Mouse (Mus musculus) neural tube, embryonic 11.5 days (tissue): ENCODE data around the gene Sppl3. TPM values are rescaled to one million over a fixed set of nuclear protein-coding genes. Genes with fewer than 3 reads are reported as not detected.

Experiments
- ATAC-seq: fragments of 200-750 bp; cut with Nextera tagmentation; 2 replicates; pipeline ENCODE4 v1.8.0; 2017; ENCODE audit warnings: moderate number of reproducible peaks, mild to moderate bottlenecking, moderate TSS enrichment, moderate library complexity; ENCODE audit not compliant: insufficient read depth, low FRiP score, low TSS enrichment
- DNase-seq: peaks from one replicate; pipeline ENCODE4 v3.0.0-alpha.2; 2015; ENCODE audit warnings: low spot score
- H3K27ac ChIP-seq: fragments of 300-500 bp; sonication (generic); 2 replicates; pipeline ENCODE4 v1.5.1; 2014; ENCODE audit warnings: low read depth, mild to moderate bottlenecking, low read length
- H3K27me3 ChIP-seq: fragments of 300-500 bp; sonication (generic); 2 replicates; pipeline ENCODE4 v1.6.1; 2014; ENCODE audit warnings: mild to moderate bottlenecking, low read length, mixed read lengths; ENCODE audit not compliant: control insufficient read depth, insufficient read depth
- H3K36me3 ChIP-seq: fragments of 300-500 bp; sonication (generic); 2 replicates; pipeline ENCODE4 v1.6.1; 2014; ENCODE audit warnings: mild to moderate bottlenecking, low read length, moderate library complexity, mixed read lengths; ENCODE audit not compliant: control insufficient read depth, insufficient read depth
- H3K4me1 ChIP-seq: fragments of 300-500 bp; sonication (generic); 2 replicates; pipeline ENCODE4 v1.6.1; 2014; ENCODE audit warnings: low read length, mixed read lengths; ENCODE audit not compliant: control insufficient read depth, insufficient read depth
- H3K4me2 ChIP-seq: fragments of 300-500 bp; sonication (generic); 2 replicates; pipeline ENCODE4 v1.6.1; 2014; ENCODE audit warnings: low read depth, mild to moderate bottlenecking, moderate library complexity
- H3K4me3 ChIP-seq: fragments of 300-500 bp; sonication (generic); 2 replicates; pipeline ENCODE4 v1.5.1; 2014; ENCODE audit warnings: low read depth, low read length
- H3K9ac ChIP-seq: fragments of 300-500 bp; sonication (generic); 2 replicates; pipeline ENCODE4 v1.6.1; 2014; ENCODE audit warnings: mild to moderate bottlenecking, low read length
- H3K9me3 ChIP-seq: fragments of 300-500 bp; sonication (generic); 2 replicates; pipeline ENCODE4 v1.6.1; 2016; ENCODE audit warnings: low read length; ENCODE audit not compliant: control insufficient read depth
- WGBS: fragments of 180-500 bp; shearing (Covaris S2); extraction: QIAGEN DNeasy Blood & Tissue Kit; methylation state at CpG from one replicate; pipeline ENCODE4 v1.1.7; 2014; 5-methylcytosine and 5-hydroxymethylcytosine counted together
- polyA plus RNA-seq: library from polyadenylated mRNA; unstranded; fragments of >200 nt; fragmentation: Nextera tagmentation; extraction: Ambion mirVana; gene quantifications from 2 replicates; pipeline ENCODE4 v1.2.1, GENCODE M21; 2014

The Sppl3 gene
- polyA plus RNA-seq, 1 experiment from 2014 or later = 45.1 TPM

DNA sequence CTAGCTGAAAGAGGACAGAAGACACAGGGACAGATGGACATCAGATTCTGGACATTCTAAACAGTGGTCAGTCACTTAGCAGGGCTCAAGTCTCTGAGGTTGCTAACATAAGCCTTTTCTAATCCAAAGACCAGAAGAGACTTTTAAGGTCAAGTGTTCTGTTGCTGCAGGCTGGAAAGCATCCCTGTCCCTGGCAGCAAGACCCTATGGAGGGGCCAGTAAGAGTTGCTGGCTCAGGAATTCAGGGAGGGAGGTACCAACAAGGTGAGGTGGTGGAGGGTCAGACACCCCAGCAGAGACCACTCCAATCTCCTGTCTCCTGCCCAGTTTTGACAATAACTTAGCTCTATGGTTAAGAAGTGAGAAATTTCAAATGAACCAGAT is 135.8 kb downstream of the Sppl3 start:
- ATAC-seq = no peak

DNA sequence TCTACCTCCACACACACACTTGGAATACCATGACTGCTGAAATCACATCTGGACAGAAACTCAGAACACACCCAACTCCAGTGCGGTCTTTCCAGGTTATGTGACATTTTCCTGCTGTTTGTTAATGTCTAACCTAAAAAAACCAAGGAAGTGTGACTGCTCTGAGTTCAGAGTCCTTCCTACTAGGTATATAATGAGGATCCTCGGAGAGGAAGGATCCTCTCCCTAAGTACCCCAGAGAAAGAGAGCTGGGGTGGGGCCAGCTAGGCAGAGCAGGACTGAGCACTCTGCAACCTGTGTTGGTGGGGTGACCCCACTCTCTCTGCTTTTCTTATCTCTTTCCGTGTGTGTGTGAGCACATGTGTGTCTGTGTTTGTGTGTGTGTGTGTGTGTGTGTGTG is 136.5 kb downstream of the Sppl3 start:
- no peak overlapping the region for H3K4me2 ChIP-seq
- H3K9ac ChIP-seq = no peak overlapping the region
- no peaks in the 10 kb centered on the region; the same call in 1 of the 2 replicates for H3K9me3 ChIP-seq
- WGBS = 87% methylated on average over 3 of the region's 3 CpGs
- no peak overlapping the region for H3K4me3 ChIP-seq
- DNase-seq = no peak
- ATAC-seq = no peak
- H3K27ac ChIP-seq = no peak overlapping the region
- no peaks in the 10 kb centered on the region for H3K27me3 ChIP-seq
- H3K4me1 ChIP-seq = no peaks in the 10 kb centered on the region
- peaks cover 24% of the 10 kb centered on the region for H3K36me3 ChIP-seq

More for the DNA sequence above, 135.8 kb downstream of the Sppl3 start:
- peaks cover 24% of the 10 kb centered on the region for H3K36me3 ChIP-seq
- no peaks in the 10 kb centered on the region for H3K4me1 ChIP-seq
- no peak overlapping the region for H3K4me2 ChIP-seq
- no peak overlapping the region for H3K9ac ChIP-seq
- H3K9me3 ChIP-seq = no peaks in the 10 kb centered on the region; the same call in 1 of the 2 replicates
- no peak overlapping the region for H3K27ac ChIP-seq
- no peak overlapping the region for H3K4me3 ChIP-seq
- no peaks in the 10 kb centered on the region for H3K27me3 ChIP-seq
- no peak for DNase-seq

DNA sequence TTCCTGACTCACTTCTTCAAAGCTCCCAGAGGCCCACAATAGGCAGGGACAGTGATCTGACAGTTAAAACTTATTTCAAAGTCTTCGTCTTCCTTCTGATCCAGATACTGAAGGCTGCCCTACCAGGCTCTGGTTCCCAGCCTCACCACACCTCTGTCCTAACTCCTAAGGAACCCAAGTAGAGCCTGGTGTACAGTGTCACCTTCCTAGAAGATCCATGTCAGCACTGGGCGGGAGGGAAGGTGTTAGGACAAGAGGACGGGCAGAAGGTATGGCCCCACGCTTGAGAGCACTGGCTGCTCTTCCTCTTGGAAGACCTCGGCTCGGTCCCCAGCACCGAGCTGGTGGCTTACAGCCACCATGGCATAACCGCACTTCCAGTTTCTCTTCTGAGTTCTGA is 137.4 kb downstream of the Sppl3 start:
- Histone ChIP-seq H3K27ac (no peak overlapping the region), H3K9me3 (no peaks in the 10 kb centered on the region; the same call in 1 of the 2 replicates), H3K36me3 (peaks cover 24% of the 10 kb centered on the region), H3K9ac (no peak overlapping the region), H3K27me3 (no peaks in the 10 kb centered on the region), H3K4me3 (no peak overlapping the region), H3K4me1 (0 out of 2 replicates have a peak, but pooled peaks cover 2% of the 10 kb centered on the region), H3K4me2 (no peak overlapping the region)
- WGBS = 90% methylated on average over 8 of the region's 8 CpGs
- ATAC-seq (no peak), DNase-seq (no peak)

Other genes starting within 250 kb of the Sppl3 start
- 75.4 and 88.6 TPM in 2 replicates for gene Ankrd13a, start 236.5 kb upstream of the Sppl3 start, polyA plus RNA-seq
- gene Git2, start 235.6 kb upstream of the Sppl3 start, polyA plus RNA-seq = 35.1 and 46.9 TPM in 2 replicates
- gene 1500011B03Rik, start 187.7 kb upstream of the Sppl3 start, polyA plus RNA-seq = 162 TPM in 2 replicates
- gene 4930519G04Rik, start 157.5 kb upstream of the Sppl3 start, polyA plus RNA-seq = not detected in 2 replicates
- gene Gm9936, start 152.5 kb upstream of the Sppl3 start, polyA plus RNA-seq = 0.39 and 0.54 TPM in 2 replicates
- 0.81 and 1.8 TPM in 2 replicates for gene Oasl2, start 114.2 kb upstream of the Sppl3 start, polyA plus RNA-seq
- gene Oasl1, start 87.9 kb upstream of the Sppl3 start, polyA plus RNA-seq = 0.20 TPM in 1 of 2 replicates, not detected in the other
- 47.2 and 48.8 TPM in 2 replicates for gene 2210016L21Rik, start 69.0 kb upstream of the Sppl3 start, polyA plus RNA-seq
- gene Hnf1a, start 40.0 kb upstream of the Sppl3 start, polyA plus RNA-seq = not detected in 2 replicates
- gene Gm10401, start 87.2 kb downstream of the Sppl3 start, polyA plus RNA-seq = 27.2 and 29.5 TPM in 2 replicates
- 27.7 and 31.3 TPM in 2 replicates for gene Acads, start 108.2 kb downstream of the Sppl3 start, polyA plus RNA-seq
- 67.7 and 73.4 TPM in 2 replicates for gene Unc119b, start 123.8 kb downstream of the Sppl3 start, polyA plus RNA-seq
- 50.1 and 56.9 TPM in 2 replicates for gene Mlec, start 147.0 kb downstream of the Sppl3 start, polyA plus RNA-seq
- gene Cabp1, start 183.2 kb downstream of the Sppl3 start, polyA plus RNA-seq = 11.4 and 12.3 TPM in 2 replicates
- 121 and 122 TPM in 2 replicates for gene Pop5, start 224.7 kb downstream of the Sppl3 start, polyA plus RNA-seq